Mouse (Mus musculus): ENCODE results near the gene Slc6a9. TPM values are rescaled to one million over a fixed set of nuclear protein-coding genes. Genes with fewer than 3 reads are reported as not detected.

Slc6a9 gene
- 3.6 and 5.9 TPM in 2 replicates for polyA plus RNA-seq (2014; fragmentation: Nextera tagmentation; extraction: Ambion mirVana)

- H3K27ac ChIP-seq (replicated peaks in 1 of 2; ENCODE audit: control insufficient read depth in 1 of 2, insufficient read depth in 1 of 2, low read depth in 2 of 2, low read length in 2 of 2) = peak within 1 kb of the TSS; percentile 73 to 83
- WGBS = 21% methylated on average over 3 of the region's 3 CpGs
Measured at GRCm38 (mm10) chr4:117834457-117834844, at the start of gene Slc6a9. Slc6a9 (plus strand) TSS chr4:117834506.

GRCm38 (mm10) chr4:117786963-117787362 is 47.3 kb upstream of the Slc6a9 start:
- H3K27ac ChIP-seq (replicated peaks in 1 of 2; ENCODE audit: control insufficient read depth in 1 of 2, insufficient read depth in 1 of 2, low read depth in 2 of 2, low read length in 2 of 2) = no peak overlapping the region
- H3K27me3 ChIP-seq (ENCODE audit: control insufficient read depth, insufficient read depth, low read length) = no peaks in the 10 kb centered on the region
- WGBS = 27% methylated on average over 8 of the region's 8 CpGs
- no peaks in the 10 kb centered on the region; a peak in 1 of 4 replicates for H3K4me1 ChIP-seq (ENCODE audit: control insufficient read depth in 2 of 2, insufficient read depth in 2 of 2, low read length in 2 of 2)
- 0 out of 2 replicates have a peak overlapping the region, but pooled peaks have one; percentile 25 for H3K9ac ChIP-seq (ENCODE audit: low read length)
- peak; percentile 54; the same call in 1 of the 2 replicates for ATAC-seq (ENCODE audit: insufficient number of reproducible peaks, insufficient read depth, low FRiP score, low read depth)
- H3K9me3 ChIP-seq (ENCODE audit: control insufficient read depth, low read length) = no peaks in the 10 kb centered on the region
- H3K36me3 ChIP-seq (ENCODE audit: control insufficient read depth, insufficient read depth, low read length) = no peaks in the 10 kb centered on the region
- no peak overlapping the region for H3K4me3 ChIP-seq (ENCODE audit: control insufficient read depth in 1 of 2, insufficient read depth in 1 of 2, low read depth in 1 of 2, low read length in 2 of 2)
- peak overlapping the region; percentile 38 for H3K4me2 ChIP-seq (ENCODE audit: low read length)

More at GRCm38 (mm10) chr4:117834457-117834844, at the start of gene Slc6a9:
- H3K9me3 ChIP-seq (ENCODE audit: control insufficient read depth, low read length) = no peaks in the 10 kb centered on the region
- H3K27me3 ChIP-seq (ENCODE audit: control insufficient read depth, insufficient read depth, low read length) = 0 out of 2 replicates have a peak, but pooled peaks cover 5% of the 10 kb centered on the region
- peak within 1 kb of the TSS; percentile 84 for H3K9ac ChIP-seq (ENCODE audit: low read length)
- no peak for ATAC-seq (ENCODE audit: insufficient number of reproducible peaks, insufficient read depth, low FRiP score, low read depth)
- peak within 1 kb of the TSS; percentile 82 for H3K4me3 ChIP-seq (ENCODE audit: control insufficient read depth in 1 of 2, insufficient read depth in 1 of 2, low read depth in 1 of 2, low read length in 2 of 2)
- peaks cover 21 to 37% of the 10 kb centered on the region in 2 experiments for H3K4me1 ChIP-seq (ENCODE audit: control insufficient read depth in 2 of 2, insufficient read depth in 2 of 2, low read length in 2 of 2)
- peak within 1 kb of the TSS; percentile 97 for H3K4me2 ChIP-seq (ENCODE audit: low read length)
- H3K36me3 ChIP-seq (ENCODE audit: control insufficient read depth, insufficient read depth, low read length) = no peaks in the 10 kb centered on the region

GRCm38 (mm10) chr4:117788308-117788707 is 46.0 kb upstream of the Slc6a9 start:
- WGBS = 52% methylated on average over 10 of the region's 10 CpGs
- no peak overlapping the region for H3K27ac ChIP-seq (replicated peaks in 1 of 2; ENCODE audit: control insufficient read depth in 1 of 2, insufficient read depth in 1 of 2, low read depth in 2 of 2, low read length in 2 of 2)
- ATAC-seq (ENCODE audit: insufficient number of reproducible peaks, insufficient read depth, low FRiP score, low read depth) = no peak

GRCm38 (mm10) chr4:117799904-117800303 is 34.4 kb upstream of the Slc6a9 start:
- H3K27me3 ChIP-seq (ENCODE audit: control insufficient read depth, insufficient read depth, low read length) = no peaks in the 10 kb centered on the region
- H3K9ac ChIP-seq (ENCODE audit: low read length) = no peak overlapping the region
- H3K9me3 ChIP-seq (ENCODE audit: control insufficient read depth, low read length) = 0 out of 2 replicates have a peak, but pooled peaks cover 4% of the 10 kb centered on the region
- H3K27ac ChIP-seq (replicated peaks in 1 of 2; ENCODE audit: control insufficient read depth in 1 of 2, insufficient read depth in 1 of 2, low read depth in 2 of 2, low read length in 2 of 2) = no peak overlapping the region
- no peak for ATAC-seq (ENCODE audit: insufficient number of reproducible peaks, insufficient read depth, low FRiP score, low read depth)
- no peak overlapping the region for H3K4me3 ChIP-seq (ENCODE audit: control insufficient read depth in 1 of 2, insufficient read depth in 1 of 2, low read depth in 1 of 2, low read length in 2 of 2)
- WGBS = 74% methylated on average over 6 of the region's 6 CpGs
- no peaks in the 10 kb centered on the region for H3K36me3 ChIP-seq (ENCODE audit: control insufficient read depth, insufficient read depth, low read length)
- no peaks in the 10 kb centered on the region for H3K4me1 ChIP-seq (ENCODE audit: control insufficient read depth in 2 of 2, insufficient read depth in 2 of 2, low read length in 2 of 2)
- H3K4me2 ChIP-seq (ENCODE audit: low read length) = no peak overlapping the region

More at GRCm38 (mm10) chr4:117788308-117788707, 46.0 kb upstream of the Slc6a9 start:
- H3K9me3 ChIP-seq (ENCODE audit: control insufficient read depth, low read length) = no peaks in the 10 kb centered on the region
- no peaks in the 10 kb centered on the region for H3K36me3 ChIP-seq (ENCODE audit: control insufficient read depth, insufficient read depth, low read length)
- H3K4me2 ChIP-seq (ENCODE audit: low read length) = no peak overlapping the region
- no peaks in the 10 kb centered on the region for H3K27me3 ChIP-seq (ENCODE audit: control insufficient read depth, insufficient read depth, low read length)
- no peak overlapping the region for H3K4me3 ChIP-seq (ENCODE audit: control insufficient read depth in 1 of 2, insufficient read depth in 1 of 2, low read depth in 1 of 2, low read length in 2 of 2)
- H3K4me1 ChIP-seq (ENCODE audit: control insufficient read depth in 2 of 2, insufficient read depth in 2 of 2, low read length in 2 of 2) = no peaks in the 10 kb centered on the region; a peak in 1 of 4 replicates
- H3K9ac ChIP-seq (ENCODE audit: low read length) = no peak overlapping the region

GRCm38 (mm10) chr4:117806992-117807391 is 27.3 kb upstream of the Slc6a9 start:
- H3K4me2 ChIP-seq (ENCODE audit: low read length) = no peak overlapping the region
- H3K9ac ChIP-seq (ENCODE audit: low read length) = no peak overlapping the region
- no peak; the same call in 1 of the 2 replicates for ATAC-seq (ENCODE audit: insufficient number of reproducible peaks, insufficient read depth, low FRiP score, low read depth)
- no peak overlapping the region for H3K4me3 ChIP-seq (ENCODE audit: control insufficient read depth in 1 of 2, insufficient read depth in 1 of 2, low read depth in 1 of 2, low read length in 2 of 2)
- WGBS = 40% methylated on average over 5 of the region's 5 CpGs
- no peak overlapping the region for H3K27ac ChIP-seq (replicated peaks in 1 of 2; ENCODE audit: control insufficient read depth in 1 of 2, insufficient read depth in 1 of 2, low read depth in 2 of 2, low read length in 2 of 2)
- H3K27me3 ChIP-seq (ENCODE audit: control insufficient read depth, insufficient read depth, low read length) = no peaks in the 10 kb centered on the region
- H3K9me3 ChIP-seq (ENCODE audit: control insufficient read depth, low read length) = no peaks in the 10 kb centered on the region
- H3K36me3 ChIP-seq (ENCODE audit: control insufficient read depth, insufficient read depth, low read length) = no peaks in the 10 kb centered on the region
- H3K4me1 ChIP-seq (ENCODE audit: control insufficient read depth in 2 of 2, insufficient read depth in 2 of 2, low read length in 2 of 2) = no peaks in the 10 kb centered on the region

- H3K4me2 ChIP-seq (ENCODE audit: low read length) = no peak overlapping the region
- no peaks in the 10 kb centered on the region for H3K9me3 ChIP-seq (ENCODE audit: control insufficient read depth, low read length)
- H3K4me1 ChIP-seq (ENCODE audit: control insufficient read depth in 2 of 2, insufficient read depth in 2 of 2, low read length in 2 of 2) = peaks cover 5% of the 10 kb centered on the region in 2 experiments; a peak in 3 of 4 replicates
- no peaks in the 10 kb centered on the region for H3K27me3 ChIP-seq (ENCODE audit: control insufficient read depth, insufficient read depth, low read length)
- no peaks in the 10 kb centered on the region for H3K36me3 ChIP-seq (ENCODE audit: control insufficient read depth, insufficient read depth, low read length)
- no peak for ATAC-seq (ENCODE audit: insufficient number of reproducible peaks, insufficient read depth, low FRiP score, low read depth)
- no peak overlapping the region for H3K4me3 ChIP-seq (ENCODE audit: control insufficient read depth in 1 of 2, insufficient read depth in 1 of 2, low read depth in 1 of 2, low read length in 2 of 2)
- no peak overlapping the region for H3K9ac ChIP-seq (ENCODE audit: low read length)
- H3K27ac ChIP-seq (replicated peaks in 1 of 2; ENCODE audit: control insufficient read depth in 1 of 2, insufficient read depth in 1 of 2, low read depth in 2 of 2, low read length in 2 of 2) = no peak overlapping the region
- WGBS = 47% methylated on average over 2 of the region's 2 CpGs
Measured at GRCm38 (mm10) chr4:117810933-117811332, 23.4 kb upstream of the Slc6a9 start.

- Histone ChIP-seq H3K9ac (ENCODE audit: low read length) (no peak overlapping the region), H3K36me3 (ENCODE audit: control insufficient read depth, insufficient read depth, low read length) (no peaks in the 10 kb centered on the region), H3K9me3 (ENCODE audit: control insufficient read depth, low read length) (peaks cover 8% of the 10 kb centered on the region; the same call in 1 of the 2 replicates), H3K4me2 (ENCODE audit: low read length) (no peak overlapping the region), H3K27ac (replicated peaks in 1 of 2; ENCODE audit: control insufficient read depth in 1 of 2, insufficient read depth in 1 of 2, low read depth in 2 of 2, low read length in 2 of 2) (no peak overlapping the region), H3K4me3 (ENCODE audit: control insufficient read depth in 1 of 2, insufficient read depth in 1 of 2, low read depth in 1 of 2, low read length in 2 of 2) (no peak overlapping the region), H3K4me1 (ENCODE audit: control insufficient read depth in 2 of 2, insufficient read depth in 2 of 2, low read length in 2 of 2) (peaks cover 5% of the 10 kb centered on the region in 2 experiments; a peak in 3 of 4 replicates), H3K27me3 (ENCODE audit: control insufficient read depth, insufficient read depth, low read length) (no peaks in the 10 kb centered on the region)
- WGBS = 38% methylated on average over 9 of the region's 9 CpGs
- ATAC-seq (ENCODE audit: insufficient number of reproducible peaks, insufficient read depth, low FRiP score, low read depth) = 0 out of 2 replicates have a peak, but pooled peaks have one; percentile 43
Measured at GRCm38 (mm10) chr4:117813591-117814192, 20.6 kb upstream of the Slc6a9 start.

All from heart, embryonic 14.5 days (tissue).